Mouse (Mus musculus) Patski (cell line): ENCODE measurements at regions not wholly inside any gene's neighbourhood (a gene's known extent, or its start where the extent isn't known, plus 50 kb on each side); places are given as distances from the start of the nearest gene placed in this dataset.

Source experiments
- ATAC-seq: fragments of 100-300 bp; one replicate; pipeline ENCODE4 v1.8.0; 2021
- CTCF ChIA-PET: fragments of 350-600 bp; sonication (Branson Sonifier 250); formaldehyde crosslinking; loops from one replicate; lab custom pipeline; 2022; ENCODE audit warnings: inconsistent platforms; lab: Charles Lee
- POLR2A ChIA-PET: fragments of 350-600 bp; sonication (Branson Sonifier 250); formaldehyde crosslinking; loops from one replicate; lab custom pipeline; 2022; ENCODE audit warnings: antibody characterized with exemption, inconsistent platforms; lab: Charles Lee
- DNase-seq: peaks from one replicate; pipeline ENCODE4 v3.0.0-alpha.2; 2011; ENCODE audit warnings: low read depth, low spot score
- H3K27me3 ChIP-seq: fragments of 371-371 bp; one replicate; pipeline ENCODE4 v1.5.1; 2021
- CTCF ChIP-seq: fragments of 100-300 bp; IDR thresholded peaks from one replicate; pipeline ENCODE4 v1.5.1; 2021
- in situ Hi-C: fragments of 300-500 bp; cut with MboI; formaldehyde crosslinking; loops from 3 replicates; pipeline ENCODE4 v1.11.1; 2018; ENCODE audit warnings: low pct_unique_long_range_greater_than_20kb, mixed read lengths

- in situ Hi-C loops: no loop called here
- ATAC-seq (no peak), DNase-seq (no peak)
- ChIA-PET CTCF (interaction anchor here (1.2 kb wide), 1 partner anchor 20 kb away, joined by 3 read pairs; no protein-coding TSS in a partner anchor), POLR2A (no interaction called here)
- no peaks in the 10 kb centered on the region for H3K27me3 ChIP-seq
- no peak for TF ChIP-seq CTCF
Measured at GRCm38 (mm10) chr14:48017971-48018370, 102.7 kb upstream of the Peli2 start.

GRCm38 (mm10) chr14:48019331-48019730, 101.3 kb upstream of the Peli2 start:
- DNase-seq (no peak), ATAC-seq (no peak)
- in situ Hi-C loops: no loop called here
- POLR2A ChIA-PET: no interaction called here
- H3K27me3 ChIP-seq: no peaks in the 10 kb centered on the region
- TF ChIP-seq CTCF: no peak
- CTCF ChIA-PET: no interaction called here

GRCm38 (mm10) chr14:48022271-48022670, 98.4 kb upstream of the Peli2 start:
- no peak for TF ChIP-seq CTCF
- in situ Hi-C loops: no loop called here
- H3K27me3 ChIP-seq: no peaks in the 10 kb centered on the region
- DNase-seq (no peak), ATAC-seq (no peak)
- POLR2A ChIA-PET: no interaction called here
- CTCF ChIA-PET: no interaction called here

- in situ Hi-C loops: no loop called here
- DNase-seq: no peak
- POLR2A ChIA-PET: no interaction called here
- ATAC-seq: no peak
- H3K27me3 ChIP-seq: peaks cover 4% of the 10 kb centered on the region
- CTCF ChIA-PET: no interaction called here
- no peak for TF ChIP-seq CTCF
Measured at GRCm38 (mm10) chr14:48024051-48024693, 96.5 kb upstream of the Peli2 start.

- POLR2A ChIA-PET: no interaction called here
- peaks cover 9% of the 10 kb centered on the region for H3K27me3 ChIP-seq
- CTCF ChIA-PET: no interaction called here
- ATAC-seq (no peak), DNase-seq (no peak)
- TF ChIP-seq CTCF: no peak
- in situ Hi-C loops: no loop called here
Measured at GRCm38 (mm10) chr14:48039286-48039790, 81.3 kb upstream of the Peli2 start.

- POLR2A ChIA-PET: no interaction called here
- DNase-seq (no peak), ATAC-seq (no peak)
- TF ChIP-seq CTCF: no peak
- in situ Hi-C loops: no loop called here
- no peaks in the 10 kb centered on the region for H3K27me3 ChIP-seq
- CTCF ChIA-PET: no interaction called here
Measured at GRCm38 (mm10) chr14:48046094-48046493, 74.5 kb upstream of the Peli2 start.

GRCm38 (mm10) chr14:48046831-48047230, 73.8 kb upstream of the Peli2 start:
- TF ChIP-seq CTCF: no peak
- no peaks in the 10 kb centered on the region for H3K27me3 ChIP-seq
- in situ Hi-C loops: no loop called here
- ATAC-seq (no peak), DNase-seq (no peak)
- POLR2A ChIA-PET: no interaction called here
- CTCF ChIA-PET: no interaction called here

GRCm38 (mm10) chr14:48049698-48050459, 70.7 kb upstream of the Peli2 start:
- in situ Hi-C loops: no loop called here
- ATAC-seq (no peak), DNase-seq (no peak)
- CTCF ChIA-PET: no interaction called here
- POLR2A ChIA-PET: no interaction called here
- no peak for TF ChIP-seq CTCF
- H3K27me3 ChIP-seq: peaks cover 4% of the 10 kb centered on the region

GRCm38 (mm10) chr14:48050460-48050760, 70.2 kb upstream of the Peli2 start:
- POLR2A ChIA-PET: no interaction called here
- H3K27me3 ChIP-seq: peaks cover 9% of the 10 kb centered on the region
- ATAC-seq: no peak
- no peak for TF ChIP-seq CTCF
- CTCF ChIA-PET: no interaction called here
- in situ Hi-C loops: no loop called here
- DNase-seq: no peak

- DNase-seq (no peak), ATAC-seq (no peak)
- ChIA-PET CTCF (no interaction called here), POLR2A (no interaction called here)
- no peak for TF ChIP-seq CTCF
- in situ Hi-C loops: no loop called here
- peaks cover 19% of the 10 kb centered on the region for H3K27me3 ChIP-seq
Measured at GRCm38 (mm10) chr14:48051971-48052370, 68.7 kb upstream of the Peli2 start.

GRCm38 (mm10) chr14:48052405-48052804, 68.2 kb upstream of the Peli2 start:
- H3K27me3 ChIP-seq: peaks cover 19% of the 10 kb centered on the region
- ChIA-PET CTCF (no interaction called here), POLR2A (no interaction called here)
- ATAC-seq (no peak), DNase-seq (no peak)
- TF ChIP-seq CTCF: no peak
- in situ Hi-C loops: no loop called here
